Mouse (Mus musculus): ENCODE measurements at regions not wholly inside any gene's neighbourhood (a gene's known extent, or its start where the extent isn't known, plus 50 kb on each side); places are given as distances from the start of the nearest gene placed in this dataset.
"Not testable (repeated sequence)": the region's sequence is repeated elsewhere in the genome, so short reads cannot be mapped to it uniquely, and the experiment has no call there.

- no peak for DNase-seq
- no peak overlapping the region for H3K4me3 ChIP-seq
- intact Hi-C loops (cut with DNase I): no loop called here
- H3K27ac ChIP-seq: no peak overlapping the region
- TF ChIP-seq CTCF (IDR thresholded peaks at IDR 0.05): no peak
Observed at GRCm38 (mm10) chr3:109224526-109224925, 101.6 kb downstream of the Slc25a24 start.

GRCm38 (mm10) chr3:109234275-109234674 lies 106.2 kb upstream of the Vav3 start:
- intact Hi-C loops (cut with DNase I): no loop called here
- DNase-seq: no peak
- TF ChIP-seq CTCF (IDR thresholded peaks at IDR 0.05): no peak
- Histone ChIP-seq H3K27ac (no peak overlapping the region), H3K4me3 (no peak overlapping the region)

- Histone ChIP-seq H3K4me3 (no peak overlapping the region), H3K27ac (no peak overlapping the region)
- DNase-seq: no peak
- intact Hi-C loops (cut with DNase I): no loop called here
- no peak for TF ChIP-seq CTCF (IDR thresholded peaks at IDR 0.05)
Observed at GRCm38 (mm10) chr3:109236918-109237317, 103.5 kb upstream of the Vav3 start.

GRCm38 (mm10) chr3:109243491-109243890 lies 97.0 kb upstream of the Vav3 start:
- H3K27ac ChIP-seq: no peak overlapping the region
- H3K4me3 ChIP-seq: no peak overlapping the region
- no peak for DNase-seq
- TF ChIP-seq CTCF (IDR thresholded peaks at IDR 0.05): no peak
- intact Hi-C loops (cut with DNase I): no loop called here

- H3K27ac ChIP-seq: no peak overlapping the region
Observed at GRCm38 (mm10) chr3:109248801-109249200, 91.7 kb upstream of the Vav3 start.

GRCm38 (mm10) chr3:109249359-109249758 lies 91.1 kb upstream of the Vav3 start:
- TF ChIP-seq CTCF (IDR thresholded peaks at IDR 0.05): no peak
- intact Hi-C loops (cut with DNase I): no loop called here
- DNase-seq: no peak
- Histone ChIP-seq H3K4me3 (no peak overlapping the region), H3K27ac (no peak overlapping the region)

More at GRCm38 (mm10) chr3:109248801-109249200, 91.7 kb upstream of the Vav3 start:
- no peak overlapping the region for H3K4me3 ChIP-seq
- TF ChIP-seq CTCF (IDR thresholded peaks at IDR 0.05): no peak
- intact Hi-C loops (cut with DNase I): no loop called here
- no peak for DNase-seq

GRCm38 (mm10) chr3:109249989-109250388 lies 90.5 kb upstream of the Vav3 start:
- intact Hi-C loops (cut with DNase I): no loop called here
- DNase-seq: no peak
- TF ChIP-seq CTCF (IDR thresholded peaks at IDR 0.05): no peak
- Histone ChIP-seq H3K4me3 (no peak overlapping the region), H3K27ac (no peak overlapping the region)

GRCm38 (mm10) chr3:109251716-109252115 lies 88.7 kb upstream of the Vav3 start:
- no peak for DNase-seq
- no peak for TF ChIP-seq CTCF (IDR thresholded peaks at IDR 0.05)
- intact Hi-C loops (cut with DNase I): no loop called here
- no peak overlapping the region for H3K4me3 ChIP-seq
- H3K27ac ChIP-seq: peak overlapping the region; percentile 38; the same call in 1 of the 2 replicates

- Histone ChIP-seq H3K27ac (no peak overlapping the region), H3K4me3 (no peak overlapping the region)
- no peak for TF ChIP-seq CTCF (IDR thresholded peaks at IDR 0.05)
- intact Hi-C loops (cut with DNase I): no loop called here
- no peak for DNase-seq
Observed at GRCm38 (mm10) chr3:109254001-109254630, 86.3 kb upstream of the Vav3 start.

GRCm38 (mm10) chr3:109254957-109255356 lies 85.5 kb upstream of the Vav3 start:
- intact Hi-C loops (cut with DNase I): no loop called here
- no peak for DNase-seq
- no peak for TF ChIP-seq CTCF (IDR thresholded peaks at IDR 0.05)
- Histone ChIP-seq H3K27ac (0 out of 2 replicates have a peak overlapping the region, but pooled peaks have one; percentile 24), H3K4me3 (no peak overlapping the region)

GRCm38 (mm10) chr3:109256723-109257122 lies 83.7 kb upstream of the Vav3 start:
- intact Hi-C loops (cut with DNase I): no loop called here
- no peak overlapping the region for H3K27ac ChIP-seq
- H3K4me3 ChIP-seq: no peak overlapping the region
- no peak for TF ChIP-seq CTCF (IDR thresholded peaks at IDR 0.05)
- DNase-seq: no peak

- DNase-seq; H3K27ac ChIP-seq; intact Hi-C loops (cut with DNase I); H3K4me3 ChIP-seq: not testable (repeated sequence)
Observed at GRCm38 (mm10) chr3:109266947-109267346, 73.5 kb upstream of the Vav3 start.

GRCm38 (mm10) chr3:109270783-109271182 lies 69.7 kb upstream of the Vav3 start:
- TF ChIP-seq CTCF (IDR thresholded peaks at IDR 0.05): no peak
- DNase-seq: no peak
- Histone ChIP-seq H3K27ac (no peak overlapping the region), H3K4me3 (no peak overlapping the region)
- intact Hi-C loops (cut with DNase I): no loop called here

GRCm38 (mm10) chr3:109273074-109273801 lies 67.2 kb upstream of the Vav3 start:
- Histone ChIP-seq H3K27ac (no peak overlapping the region), H3K4me3 (no peak overlapping the region)
- no peak for DNase-seq
- TF ChIP-seq CTCF (IDR thresholded peaks at IDR 0.05): no peak
- intact Hi-C loops (cut with DNase I): no loop called here

All from gastrocnemius, adult 2 months (tissue).